Mouse (Mus musculus): Measurements from ENCODE around the gene Alcam. TPM values are rescaled to one million over a fixed set of nuclear protein-coding genes. Genes with fewer than 3 reads are reported as not detected.

Alcam gene
- total RNA-seq, 2 experiments from 2014 or later, result 0.41 to 0.97 TPM

- DNase-seq (ENCODE audit: low spot score), result no peak
These were observed 192.1 kb downstream of the Alcam start for GRCm38 (mm10) chr16:52261755-52262154.

- DNase-seq (ENCODE audit: low spot score), result no peak
These were observed 202.9 kb downstream of the Alcam start for GRCm38 (mm10) chr16:52250935-52251334.

GRCm38 (mm10) chr16:52250196-52250595 lies 203.7 kb downstream of the Alcam start:
- no peak for DNase-seq (ENCODE audit: low spot score)

- no peak for DNase-seq (ENCODE audit: low spot score)
These were observed 210.4 kb downstream of the Alcam start for GRCm38 (mm10) chr16:52243421-52243973.

GRCm38 (mm10) chr16:52242144-52242543 lies 211.7 kb downstream of the Alcam start:
- no peak for DNase-seq (ENCODE audit: low spot score)

GRCm38 (mm10) chr16:52229930-52230329 lies 223.9 kb downstream of the Alcam start:
- no peak for DNase-seq (ENCODE audit: low spot score)

- DNase-seq (ENCODE audit: low spot score), result no peak
These were observed 224.4 kb downstream of the Alcam start for GRCm38 (mm10) chr16:52229446-52229845.

- no peak for DNase-seq (ENCODE audit: low spot score)
These were observed 231.0 kb downstream of the Alcam start for GRCm38 (mm10) chr16:52222896-52223295.

- DNase-seq (ENCODE audit: low spot score), result no peak
These were observed 234.8 kb downstream of the Alcam start for GRCm38 (mm10) chr16:52219069-52219468.

- DNase-seq (ENCODE audit: low spot score), result no peak
These were observed 242.8 kb downstream of the Alcam start for GRCm38 (mm10) chr16:52210844-52211606.

GRCm38 (mm10) chr16:52200107-52200506 lies 253.8 kb downstream of the Alcam start:
- no peak for DNase-seq (ENCODE audit: low spot score)
